Mouse (Mus musculus) right cerebral cortex, postnatal 25 days (tissue): ENCODE measurements around the gene Cntfr.

Experiments
- DNase-seq: peaks from one replicate; pipeline ENCODE4 v3.0.0; 2022

The Cntfr gene

DNA sequence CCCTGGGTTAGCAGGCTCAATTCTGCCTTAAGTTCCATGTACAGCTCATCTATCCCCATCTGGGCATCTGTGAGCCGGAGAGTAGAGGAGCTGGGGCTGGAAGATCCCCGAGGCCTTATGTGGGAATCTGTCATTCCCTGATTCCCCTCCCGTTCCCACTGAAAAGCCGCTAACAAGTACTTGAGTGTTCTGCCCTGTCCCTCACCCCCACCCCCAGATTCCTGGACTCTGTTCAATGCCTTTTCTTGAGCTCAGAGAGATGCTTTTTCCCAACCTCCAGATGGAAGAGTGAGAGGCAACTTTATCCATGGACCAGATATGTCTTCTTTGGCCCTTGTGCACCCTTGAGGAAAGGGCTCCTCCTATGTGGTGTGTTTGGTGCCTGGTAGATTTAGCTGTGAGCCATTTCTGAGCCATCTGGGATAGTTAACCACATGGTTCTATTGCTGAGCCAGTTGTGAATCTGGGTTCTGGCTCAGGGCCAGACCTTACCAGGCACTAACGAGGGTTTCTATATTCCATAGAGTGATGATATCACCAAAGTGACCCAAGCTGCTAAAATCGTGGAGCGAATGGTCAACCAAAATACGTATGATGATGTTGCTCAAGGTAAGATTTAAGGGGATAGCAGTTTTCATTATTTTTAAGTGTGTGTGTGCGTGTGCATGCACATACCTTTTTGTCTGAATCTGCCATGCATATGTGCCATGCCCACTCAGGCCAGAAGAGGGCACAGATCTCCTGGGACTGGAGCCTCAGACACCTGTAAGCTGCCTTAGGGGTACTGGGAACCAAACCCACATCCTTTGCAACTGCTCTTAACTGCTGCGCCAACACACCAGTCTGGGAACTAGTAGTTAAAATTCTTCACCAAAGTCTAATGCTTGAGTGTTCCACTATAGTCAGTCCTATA is 87.0 kb downstream of the Cntfr start:
- DNase-seq = no peak
